In the genomic region with DNA sequence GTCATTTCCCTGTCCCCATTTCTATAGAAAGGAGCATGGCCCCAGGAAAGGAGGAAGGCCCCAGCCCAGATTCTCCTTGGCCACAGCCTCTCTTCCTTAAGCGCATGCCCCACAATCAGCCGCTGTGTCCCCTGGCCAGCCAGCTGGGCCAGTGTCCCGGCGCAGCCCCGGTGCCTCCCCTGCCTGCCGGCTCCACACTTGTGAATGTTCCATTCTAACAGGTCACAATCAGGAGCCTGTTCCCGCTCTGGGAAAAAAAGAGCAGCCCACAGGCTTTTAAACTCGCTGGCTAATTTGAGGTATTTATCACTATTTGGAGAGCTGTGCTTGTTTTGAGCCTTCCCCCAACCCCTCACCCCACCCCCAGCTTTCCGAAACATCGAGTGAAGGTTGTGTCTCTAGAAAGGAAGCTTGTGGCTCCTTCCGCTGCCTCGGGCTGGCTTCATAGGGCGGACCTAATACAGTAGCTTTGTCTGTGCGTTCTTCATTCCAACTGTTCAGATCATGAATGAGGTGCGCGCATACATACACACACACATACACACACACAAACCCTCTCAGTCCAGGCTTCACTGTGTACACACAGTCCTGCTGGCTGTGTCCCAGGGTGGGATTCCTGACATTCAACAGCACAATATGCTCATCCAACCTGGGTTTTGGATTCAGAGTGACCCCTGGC, we compare ENCODE assay signal across 9 mouse cellular contexts.
DNase-seq lines count a peak whose midpoint lies in the region; ATAC-seq and TF ChIP-seq lines count a peak whose summit lies in the region.
"Had no signal": no experiment of that assay in that cellular context is flagged by ENCODE, and none has a peak within 500 bp of the region (broad histone marks: within the 10 kb centered on the region; RNA-seq: fewer than 3 reads in every experiment).

No protein-coding gene starts in this region.

- peak; percentile 55; the same call in 1 of the 2 replicates for ATAC-seq in midbrain, postnatal 0 days (ENCODE audit: low FRiP score)
- no peak for ATAC-seq in midbrain, embryonic 13.5 days

- no peak overlapping the region for H3K9ac ChIP-seq in midbrain, postnatal 0 days (replicated peaks; ENCODE audit: low read length, poor library complexity, severe bottlenecking)
- no peak overlapping the region for H3K9ac ChIP-seq in midbrain, embryonic 13.5 days (replicated peaks)
- H3K9ac ChIP-seq: heart, embryonic 15.5 days had no signal

- no peak for TF ChIP-seq CTCF in midbrain, postnatal 0 days (IDR thresholded peaks at IDR 0.05)
- TF ChIP-seq CTCF in lung, adult 2 months (IDR thresholded peaks at IDR 0.05; ENCODE audit: insufficient read depth, low read length) = no peak

- H3K36me3 ChIP-seq in midbrain, postnatal 0 days (ENCODE audit: insufficient read depth, low read length) = no peaks in the 10 kb centered on the region
- H3K36me3 ChIP-seq in midbrain, embryonic 13.5 days = no peaks in the 10 kb centered on the region
- no peaks in the 10 kb centered on the region for H3K36me3 ChIP-seq in forebrain, embryonic 10.5 days (replicated peaks)
- H3K36me3 ChIP-seq: heart, embryonic 15.5 days had no signal

- H3K27me3 ChIP-seq in midbrain, postnatal 0 days (ENCODE audit: insufficient read depth, low read length) = no peaks in the 10 kb centered on the region
- peaks cover 3% of the 10 kb centered on the region; the same call in 1 of the 2 replicates for H3K27me3 ChIP-seq in midbrain, embryonic 13.5 days
- H3K27me3 ChIP-seq in forebrain, embryonic 10.5 days (ENCODE audit: poor library complexity, severe bottlenecking) = no peaks in the 10 kb centered on the region
- H3K27me3 ChIP-seq: heart, embryonic 15.5 days had no signal

- no peak for TF ChIP-seq POLR2A in lung, adult 2 months (IDR thresholded peaks at IDR 0.05; ENCODE audit: borderline replicate concordance, extremely low read depth, low read depth, low read length)

- WGBS in midbrain, postnatal 0 days = 69% methylated on average over 16 of the region's 16 CpGs
- WGBS in midbrain, embryonic 13.5 days = 71% methylated on average over 16 of the region's 16 CpGs
- 66% methylated on average over 16 of the region's 16 CpGs for WGBS in forebrain, embryonic 10.5 days
- 61% methylated on average over 16 of the region's 16 CpGs for WGBS in lung, adult 2 months

- peak; percentile 64 for DNase-seq in midbrain, postnatal 0 days (ENCODE audit: low spot score)
- DNase-seq in forebrain, embryonic 10.5 days (ENCODE audit: extremely low spot score, low spot score) = peak; percentile 18
- peak; percentile 60 to 75 for DNase-seq in layer of hippocampus, postnatal 10 days (ENCODE audit: low spot score in 2 of 2)
- DNase-seq in right cerebral cortex, postnatal 4 days = peak; percentile 40
- DNase-seq in urinary bladder, postnatal 25 days (ENCODE audit: low spot score) = no peak
- no peak for DNase-seq in kidney, adult 11 months
- no peak for DNase-seq in lung, adult 2 months

- H3K9me3 ChIP-seq in midbrain, postnatal 0 days (ENCODE audit: low read length) = no peaks in the 10 kb centered on the region
- no peaks in the 10 kb centered on the region for H3K9me3 ChIP-seq in midbrain, embryonic 13.5 days
- no peaks in the 10 kb centered on the region for H3K9me3 ChIP-seq in forebrain, embryonic 10.5 days
- H3K9me3 ChIP-seq: heart, embryonic 15.5 days had no signal

- H3K4me3 ChIP-seq in midbrain, postnatal 0 days (ENCODE audit: low read depth, low read length) = no peak overlapping the region
- H3K4me3 ChIP-seq in midbrain, embryonic 13.5 days (replicated peaks) = no peak overlapping the region
- H3K4me3 ChIP-seq in forebrain, embryonic 10.5 days = no peak overlapping the region
- no peak overlapping the region for H3K4me3 ChIP-seq in lung, adult 2 months (replicated peaks; ENCODE audit: extremely low read depth, low read depth, low read length)
- H3K4me3 ChIP-seq: heart, embryonic 15.5 days had no signal

- no peak overlapping the region for H3K27ac ChIP-seq in midbrain, postnatal 0 days (ENCODE audit: low read depth, low read length)
- no peak overlapping the region for H3K27ac ChIP-seq in midbrain, embryonic 13.5 days
- 0 out of 2 replicates have a peak overlapping the region, but pooled peaks have one; percentile 51 for H3K27ac ChIP-seq in forebrain, embryonic 10.5 days
- H3K27ac ChIP-seq: heart, embryonic 15.5 days had no signal

- H3K4me2 ChIP-seq in midbrain, postnatal 0 days (ENCODE audit: low read depth, low read length, poor library complexity, severe bottlenecking) = no peak overlapping the region
- H3K4me2 ChIP-seq in midbrain, embryonic 13.5 days (replicated peaks) = no peak overlapping the region
- H3K4me2 ChIP-seq: heart, embryonic 15.5 days had no signal

- H3K4me1 ChIP-seq in midbrain, postnatal 0 days (ENCODE audit: insufficient read depth, low read length) = 0 out of 2 replicates have a peak, but pooled peaks cover 6% of the 10 kb centered on the region
- H3K4me1 ChIP-seq in midbrain, embryonic 13.5 days (replicated peaks) = peaks cover 27% of the 10 kb centered on the region
- H3K4me1 ChIP-seq in forebrain, embryonic 10.5 days = peaks cover 49% of the 10 kb centered on the region
- peaks cover 2% of the 10 kb centered on the region; the same call in 1 of the 2 replicates for H3K4me1 ChIP-seq in lung, adult 2 months (ENCODE audit: control insufficient read depth, insufficient read depth, low read length)

Comparison
In these comparisons a context has a peak if more than half of its experiments do, and no peak if none do; other contexts are left out.
1. DNase-seq: peak in midbrain, postnatal 0 days (single experiment), forebrain, embryonic 10.5 days (single experiment), layer of hippocampus, postnatal 10 days (2 of 2) and right cerebral cortex, postnatal 4 days (single experiment); none in urinary bladder, postnatal 25 days (single experiment), kidney, adult 11 months (single experiment) and lung, adult 2 months (single experiment).